Mouse (Mus musculus) embryonic fibroblast, embryonic 13.5 days (primary cell): Measurements from ENCODE around the gene Sytl2. TPM values are rescaled to one million over a fixed set of nuclear protein-coding genes. Genes with fewer than 3 reads are reported as not detected.
A peak's percentile ranks its signal among the peaks of the same experiment; 100 is the strongest.

Experiments used
- H3K27ac ChIP-seq: 2 replicates; pipeline ENCODE4 v1.5.1; 2012; ENCODE audit warnings: low read length, control low read depth, inconsistent platforms; ENCODE audit not compliant: insufficient read depth
- H3K4me1 ChIP-seq: 2 replicates; pipeline ENCODE4 v1.6.1; 2011; ENCODE audit warnings: low read length; ENCODE audit not compliant: control insufficient read depth, insufficient read depth
- H3K4me3 ChIP-seq: 2 replicates; pipeline ENCODE4 v1.5.1; 2011; ENCODE audit warnings: mild to moderate bottlenecking, control low read depth, low read length; ENCODE audit not compliant: insufficient read depth
- CTCF ChIP-seq: IDR thresholded peaks from 2 replicates; pipeline ENCODE4 v1.5.1; 2011; ENCODE audit warnings: mild to moderate bottlenecking, control low read depth, low read length, moderate library complexity, borderline replicate concordance; ENCODE audit not compliant: insufficient read depth
- POLR2A ChIP-seq: IDR thresholded peaks from 2 replicates; pipeline ENCODE4 v1.6.1; 2011; ENCODE audit warnings: low read depth, mild to moderate bottlenecking, control low read depth, low read length, moderate library complexity
- polyA plus RNA-seq: library from polyadenylated mRNA; stranded (reverse); fragments of >200 nt; gene quantifications from 2 replicates; pipeline ENCODE4 v1.2.4, GENCODE M21; 2011; ENCODE audit warnings: low read depth; ENCODE audit not compliant: missing spikeins, insufficient read length

Sytl2 gene
- polyA plus RNA-seq, 1 experiment: 31.1 TPM

DNA sequence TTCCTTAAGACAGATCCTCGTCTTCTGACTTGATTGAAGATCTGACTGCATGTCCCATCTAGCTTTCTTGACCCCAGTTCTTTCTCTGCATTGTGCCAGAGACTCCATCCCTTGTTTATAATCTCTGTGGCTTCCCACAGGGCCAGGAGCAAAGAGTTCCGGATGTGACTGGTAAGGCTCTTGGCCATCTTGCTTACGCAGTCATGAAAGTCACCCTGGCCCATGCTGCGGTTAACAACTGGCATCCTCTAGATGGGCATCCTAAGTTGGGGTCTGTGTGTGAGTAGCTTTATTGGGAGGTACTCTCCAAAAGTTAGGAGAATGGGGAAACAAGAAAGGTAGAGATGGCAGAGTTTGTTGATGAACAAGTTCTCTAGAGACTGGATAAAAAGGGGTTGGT is 22.9 kb upstream of the Sytl2 start:
- TF ChIP-seq CTCF (no peak), POLR2A (no peak)
- Histone ChIP-seq H3K27ac (no peak overlapping the region), H3K4me1 (no peaks in the 10 kb centered on the region), H3K4me3 (no peak overlapping the region)

DNA sequence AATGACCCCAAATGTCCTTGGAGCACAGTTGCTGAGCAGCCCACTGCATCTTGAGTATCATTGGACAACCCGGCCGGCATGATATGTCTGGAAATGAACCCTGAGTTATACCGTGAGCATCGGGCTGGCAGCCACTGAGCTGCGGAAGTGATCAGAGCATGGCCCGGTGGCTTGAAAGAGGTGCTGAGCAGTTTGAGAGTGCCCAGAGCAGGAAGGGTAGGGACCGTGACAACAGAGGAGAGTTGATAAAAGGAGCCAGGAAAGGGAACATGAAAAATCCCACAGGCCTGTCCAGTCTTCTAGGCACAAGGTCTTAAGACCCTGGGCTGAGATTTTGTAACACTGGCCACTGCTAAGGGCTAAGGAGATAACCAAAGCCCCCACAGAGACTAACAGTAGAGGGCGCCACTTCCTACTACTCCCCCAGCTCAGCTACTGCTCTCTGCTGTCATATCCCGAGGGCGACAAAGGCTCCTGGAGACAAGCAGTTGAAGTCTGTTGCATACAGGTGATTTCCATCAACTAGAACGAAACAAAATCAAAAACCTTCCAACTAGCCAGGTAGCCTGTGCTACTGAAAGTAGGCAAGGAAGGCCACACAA is 21.7 kb upstream of the Sytl2 start:
- no peak overlapping the region for H3K27ac ChIP-seq

DNA sequence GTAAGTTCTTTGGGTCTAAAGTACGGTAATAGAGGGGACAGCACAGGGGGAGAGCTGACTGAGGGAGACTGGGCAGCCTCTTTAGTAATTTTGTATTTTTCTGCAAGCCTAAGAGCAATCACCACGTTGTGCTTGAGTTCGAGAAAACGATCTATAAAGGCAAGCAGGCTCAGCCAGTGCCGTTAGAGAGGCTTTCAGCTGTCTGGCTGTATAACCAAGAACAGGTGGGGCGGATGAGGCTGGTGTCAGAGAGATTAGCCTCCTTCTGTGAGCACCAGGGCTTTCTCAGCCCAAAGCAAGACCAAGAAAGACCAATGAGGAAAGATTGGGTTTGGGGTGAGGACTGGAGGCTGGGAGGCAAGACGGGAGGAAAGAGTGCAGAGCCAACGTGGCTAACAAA is 21.2 kb upstream of the Sytl2 start:
- Histone ChIP-seq H3K27ac (no peak overlapping the region), H3K4me1 (no peaks in the 10 kb centered on the region), H3K4me3 (no peak overlapping the region)
- TF ChIP-seq POLR2A (no peak), CTCF (no peak)

More for the DNA sequence above, 21.7 kb upstream of the Sytl2 start:
- TF ChIP-seq CTCF (peak; percentile 23; the same call in 1 of the 2 replicates), POLR2A (no peak)
- H3K4me1 ChIP-seq: no peaks in the 10 kb centered on the region
- H3K4me3 ChIP-seq: no peak overlapping the region

DNA sequence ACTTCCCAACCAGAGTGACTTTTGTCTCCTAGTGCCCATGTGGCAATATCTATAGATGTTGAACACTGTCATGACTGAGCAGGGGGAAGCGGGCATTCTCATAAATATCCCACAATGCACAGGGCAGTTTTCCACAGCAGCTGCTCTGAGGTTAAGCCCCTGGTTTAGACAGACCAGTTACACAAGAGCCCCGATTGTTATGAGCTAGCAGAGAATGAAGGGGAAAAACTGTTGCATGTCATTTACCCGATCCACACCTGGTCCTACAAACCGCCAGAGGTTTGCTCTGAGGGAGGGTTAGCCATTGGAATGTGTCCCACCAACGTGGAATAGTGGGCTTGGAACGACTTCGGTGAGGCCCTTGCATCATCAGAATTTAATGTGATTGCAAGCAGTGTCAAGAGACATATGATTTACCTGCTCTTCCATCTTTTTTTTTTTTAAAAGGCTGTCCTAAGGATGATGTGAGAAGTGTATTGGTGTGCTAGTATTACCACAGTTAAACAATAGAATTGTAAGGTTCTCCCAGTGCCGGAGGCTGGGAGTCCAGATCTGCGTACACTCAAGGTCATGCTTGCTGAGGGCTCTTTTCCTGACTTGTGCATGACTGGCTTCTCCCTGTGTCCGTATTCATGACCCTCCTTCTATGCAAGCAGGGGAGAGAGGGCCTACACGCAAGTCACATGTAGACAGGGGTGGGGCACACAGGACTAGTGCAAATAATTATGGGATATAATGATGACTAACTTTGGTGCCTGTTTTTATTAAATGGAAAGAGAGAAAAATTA is 20.1 kb upstream of the Sytl2 start:
- Histone ChIP-seq H3K4me3 (no peak overlapping the region), H3K27ac (no peak overlapping the region), H3K4me1 (no peaks in the 10 kb centered on the region)
- TF ChIP-seq CTCF (no peak), POLR2A (no peak)

DNA sequence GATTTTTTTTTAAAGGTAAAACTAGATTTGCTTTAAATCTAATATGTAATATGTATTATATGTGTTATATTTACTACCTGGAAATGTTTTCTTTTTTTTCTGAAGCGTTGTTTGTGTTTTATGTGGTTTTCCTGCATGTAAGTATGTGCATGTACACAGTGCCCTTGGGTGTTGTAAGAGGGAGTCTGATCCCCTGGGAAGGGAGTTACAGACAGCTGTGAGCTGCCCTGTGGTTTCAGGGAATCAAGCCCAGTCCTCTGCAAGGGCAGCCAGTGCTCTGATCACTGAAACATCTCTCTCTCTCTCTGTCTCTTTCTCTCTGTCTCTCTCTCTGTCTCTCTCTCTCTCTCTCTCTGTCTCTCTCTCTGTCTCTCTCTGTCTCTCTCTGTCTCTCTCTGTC is 19.3 kb upstream of the Sytl2 start:
- TF ChIP-seq POLR2A (no peak), CTCF (no peak)
- Histone ChIP-seq H3K4me3 (no peak overlapping the region), H3K4me1 (no peaks in the 10 kb centered on the region), H3K27ac (no peak overlapping the region)

DNA sequence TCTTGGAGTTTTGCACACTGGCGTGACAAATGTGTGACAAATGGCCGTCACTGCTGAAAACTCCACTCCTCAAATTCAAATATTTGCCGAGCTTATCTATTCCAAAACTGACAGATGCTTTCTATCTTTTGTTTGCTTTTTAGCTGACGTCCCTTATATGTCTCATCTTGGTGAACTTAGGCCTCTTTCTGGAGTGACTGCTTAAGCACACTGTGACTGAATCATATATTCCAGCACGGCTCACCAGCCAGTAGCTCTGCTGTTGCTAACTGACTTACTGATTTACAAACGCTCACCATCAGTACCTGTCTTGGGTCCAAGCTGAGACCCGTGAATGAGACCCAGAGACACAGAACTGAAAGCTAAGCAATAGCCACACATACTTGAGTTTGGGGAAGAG is 17.3 kb upstream of the Sytl2 start:
- H3K4me3 ChIP-seq: no peak overlapping the region
- no peak overlapping the region for H3K27ac ChIP-seq
- no peaks in the 10 kb centered on the region for H3K4me1 ChIP-seq
- TF ChIP-seq CTCF: no peak
- no peak for TF ChIP-seq POLR2A

DNA sequence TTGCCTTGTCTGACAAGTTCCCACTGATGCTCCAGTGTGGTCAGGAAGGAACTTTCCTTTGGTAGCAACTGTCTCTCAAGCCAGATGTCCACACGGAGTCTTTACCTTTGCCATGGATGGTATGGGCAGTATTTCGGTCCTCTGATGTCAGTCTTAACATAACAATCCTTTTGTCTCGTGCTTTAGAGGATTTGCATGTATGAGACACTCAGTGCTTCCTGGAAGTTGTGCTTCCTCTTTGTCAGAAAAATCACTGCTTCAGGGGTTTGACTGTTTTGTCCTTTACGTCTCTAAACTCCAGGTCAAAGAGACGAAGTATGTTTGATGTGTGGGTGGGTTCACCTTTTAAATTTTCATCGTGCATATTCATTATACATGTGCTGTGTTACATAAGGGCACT is 10.2 kb upstream of the Sytl2 start:
- TF ChIP-seq POLR2A (no peak), CTCF (no peak)
- no peaks in the 10 kb centered on the region for H3K4me1 ChIP-seq
- no peak overlapping the region for H3K27ac ChIP-seq
- no peak overlapping the region for H3K4me3 ChIP-seq

DNA sequence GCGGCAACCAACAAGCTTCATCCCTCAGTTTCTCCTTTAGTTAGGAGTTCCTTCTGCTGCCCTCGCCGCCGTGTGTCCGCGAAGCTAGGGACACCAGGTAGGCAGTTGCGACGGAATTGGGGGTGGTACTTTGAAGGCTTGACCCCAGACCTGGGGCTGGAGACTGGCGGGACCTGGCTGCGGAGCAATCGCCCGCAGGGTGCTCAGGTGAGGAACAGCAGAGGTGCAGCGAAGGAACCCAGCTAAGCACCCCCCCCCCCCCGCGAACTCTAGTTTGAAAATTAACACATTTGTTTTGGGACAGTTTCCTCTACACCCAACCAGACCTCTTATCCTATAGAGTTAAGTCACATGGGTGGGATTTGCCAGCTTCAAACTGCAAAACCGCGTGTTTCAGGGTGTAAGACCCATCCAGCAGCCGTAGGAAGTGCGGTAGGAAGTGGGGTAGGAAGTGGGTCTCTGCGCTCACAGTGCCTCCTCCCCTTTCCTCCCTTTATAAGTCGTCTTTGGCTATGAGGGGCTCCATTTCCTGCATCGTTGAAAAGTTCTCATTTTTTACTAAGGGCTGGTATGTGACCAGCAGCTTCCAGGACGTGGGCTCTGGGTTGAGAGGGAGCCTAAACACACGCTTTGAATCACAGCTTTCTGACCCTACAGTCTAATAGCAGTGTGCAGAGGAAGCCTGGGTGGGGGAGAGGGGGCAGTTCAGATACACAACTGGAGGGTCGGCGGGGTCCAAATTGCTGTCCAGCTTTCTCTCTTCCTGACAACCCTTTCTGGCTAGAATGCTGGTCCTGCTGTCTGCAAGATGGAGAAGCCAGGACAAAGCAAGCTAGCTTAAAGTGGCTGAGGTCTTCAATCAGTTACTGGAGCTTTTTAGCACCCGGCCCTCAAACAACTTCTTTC is 848 bp downstream of the Sytl2 start:
- TF ChIP-seq CTCF (no peak), POLR2A (no peak)
- H3K4me3 ChIP-seq: peak overlapping the region; percentile 61
- no peak overlapping the region for H3K27ac ChIP-seq
- peaks cover 11% of the 10 kb centered on the region for H3K4me1 ChIP-seq

DNA sequence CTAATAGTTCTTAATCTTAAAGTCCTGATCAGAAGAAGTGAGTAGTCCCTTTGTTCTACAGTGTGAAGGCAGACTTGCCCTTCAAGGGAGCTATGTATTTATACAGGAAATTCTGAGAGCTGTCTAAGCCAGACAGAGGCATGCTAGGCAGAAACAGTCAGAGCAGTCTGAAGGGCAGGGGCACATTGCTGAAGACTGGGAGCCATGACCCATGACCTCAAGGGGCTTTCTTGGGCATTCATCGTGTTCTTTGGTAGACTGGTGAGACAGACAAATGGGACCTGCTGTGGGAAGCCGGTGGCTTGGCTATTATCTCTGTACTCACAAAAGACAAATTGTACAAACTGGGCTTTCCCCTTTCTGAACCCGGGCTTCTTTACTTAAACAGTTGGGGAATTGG is 4.0 kb downstream of the Sytl2 start:
- H3K4me1 ChIP-seq: peaks cover 16% of the 10 kb centered on the region
- TF ChIP-seq POLR2A (no peak), CTCF (no peak)
- H3K27ac ChIP-seq: peak overlapping the region; percentile 8; the same call in 1 of the 2 replicates
- no peak overlapping the region for H3K4me3 ChIP-seq

DNA sequence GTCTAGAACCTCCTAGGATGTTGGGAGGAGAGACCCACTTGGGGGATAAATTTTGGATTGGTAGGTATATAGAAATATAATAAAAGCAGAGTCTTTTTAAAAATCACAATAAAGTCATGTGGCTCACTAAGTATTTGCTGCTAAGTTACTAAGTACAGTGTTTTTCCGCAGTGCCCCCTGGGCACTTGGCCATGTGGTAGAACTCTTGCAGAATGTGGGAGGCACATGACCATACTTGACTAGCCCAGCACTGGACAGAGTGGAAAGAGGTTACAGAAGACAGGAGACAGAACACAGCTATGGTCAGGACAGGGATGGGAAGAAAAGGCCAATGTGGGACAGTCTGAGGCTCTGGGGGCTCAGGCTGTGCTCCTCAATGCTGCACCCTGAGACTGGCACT is 4.9 kb downstream of the Sytl2 start:
- peaks cover 16% of the 10 kb centered on the region for H3K4me1 ChIP-seq
- peak overlapping the region; percentile 77; the same call in 1 of the 2 replicates for H3K27ac ChIP-seq
- TF ChIP-seq CTCF: no peak
- no peak for TF ChIP-seq POLR2A
- no peak overlapping the region for H3K4me3 ChIP-seq
